Mouse (Mus musculus) hindbrain, embryonic 11.5 days (tissue): Measurements from ENCODE around the gene Faah. TPM values are rescaled to one million over a fixed set of nuclear protein-coding genes. Genes with fewer than 3 reads are reported as not detected.

Experiments used
- ATAC-seq: fragments of 200-750 bp; cut with Nextera tagmentation; 2 replicates; pipeline ENCODE4 v1.8.0; 2017; ENCODE audit warnings: mild to moderate bottlenecking, moderate TSS enrichment, moderate library complexity; ENCODE audit not compliant: low FRiP score
- DNase-seq: peaks from one replicate; pipeline ENCODE4 v3.0.0-alpha.2; 2015; ENCODE audit warnings: low spot score
- H3K27ac ChIP-seq: fragments of 300-500 bp; sonication (generic); 2 replicates; pipeline ENCODE4 v1.5.1; 2014; ENCODE audit warnings: mild to moderate bottlenecking, low read depth, low read length
- H3K27me3 ChIP-seq: fragments of 300-500 bp; sonication (generic); 2 replicates; pipeline ENCODE4 v1.6.1; 2014; ENCODE audit warnings: mild to moderate bottlenecking, low read length, moderate library complexity, mixed read lengths; ENCODE audit not compliant: control insufficient read depth, insufficient read depth
- H3K36me3 ChIP-seq: fragments of 300-500 bp; sonication (generic); 2 replicates; pipeline ENCODE4 v1.6.1; 2014; ENCODE audit warnings: mild to moderate bottlenecking, low read length, moderate library complexity, mixed read lengths; ENCODE audit not compliant: control insufficient read depth, insufficient read depth
- H3K4me1 ChIP-seq: fragments of 300-500 bp; sonication (generic); replicated peaks from 2 replicates; pipeline ENCODE4 v1.6.1; 2014; ENCODE audit warnings: low read length, mixed read lengths; ENCODE audit not compliant: control insufficient read depth, insufficient read depth
- H3K4me2 ChIP-seq: fragments of 300-500 bp; sonication (generic); replicated peaks from 2 replicates; pipeline ENCODE4 v1.6.1; 2014; ENCODE audit warnings: mild to moderate bottlenecking, low read depth, low read length
- H3K4me3 ChIP-seq: fragments of 300-500 bp; sonication (generic); 2 replicates; pipeline ENCODE4 v1.5.1; 2014; ENCODE audit warnings: low read depth, low read length
- H3K9ac ChIP-seq: fragments of 300-500 bp; sonication (generic); 2 replicates; pipeline ENCODE4 v1.6.1; 2014; ENCODE audit warnings: low read depth, low read length
- H3K9me3 ChIP-seq: fragments of 300-500 bp; sonication (generic); 2 replicates; pipeline ENCODE4 v1.6.1; 2016; ENCODE audit warnings: low read length; ENCODE audit not compliant: control insufficient read depth
- WGBS: fragments of 180-500 bp; shearing (Covaris S2); extraction: QIAGEN DNeasy Blood & Tissue Kit; methylation state at CpG from one replicate; pipeline ENCODE4 v1.1.7; 2014; 5-methylcytosine and 5-hydroxymethylcytosine counted together
- polyA plus RNA-seq: library from polyadenylated mRNA; unstranded; fragments of >200 nt; fragmentation: Nextera tagmentation; extraction: Ambion mirVana; gene quantifications from 2 replicates; pipeline ENCODE4 v1.2.1, GENCODE M21; 2014

Faah gene
- 3.9 and 4.1 TPM in 2 replicates for polyA plus RNA-seq

GRCm38 (mm10) chr4:116017902-116018746 is at the start of gene Faah:
TSS of gene Faah (minus strand) at chr4:116017926.
- 8% methylated on average over 18 of the region's 18 CpGs for WGBS
- ATAC-seq = peak; percentile 10
- H3K27me3 ChIP-seq = peaks cover 30% of the 10 kb centered on the region
- H3K9ac ChIP-seq = peak within 1 kb of the TSS; percentile 55
- no peaks in the 10 kb centered on the region for H3K4me1 ChIP-seq
- 0 out of 2 replicates have a peak within 1 kb of the TSS, but pooled peaks have one; percentile 39 for H3K27ac ChIP-seq
- H3K9me3 ChIP-seq = no peaks in the 10 kb centered on the region
- H3K4me2 ChIP-seq = peak within 1 kb of the TSS; percentile 95
- H3K36me3 ChIP-seq = no peaks in the 10 kb centered on the region
- DNase-seq = no peak
- peak within 1 kb of the TSS; percentile 60 for H3K4me3 ChIP-seq

- Histone ChIP-seq H3K4me1 (no peaks in the 10 kb centered on the region), H3K9me3 (no peaks in the 10 kb centered on the region), H3K4me3 (no peak overlapping the region), H3K9ac (no peak overlapping the region), H3K4me2 (no peak overlapping the region), H3K27me3 (no peaks in the 10 kb centered on the region), H3K36me3 (peaks cover 4% of the 10 kb centered on the region; the same call in 1 of the 2 replicates), H3K27ac (no peak overlapping the region)
- WGBS = 56% methylated on average over 1 of the region's 1 CpGs
- ATAC-seq (no peak), DNase-seq (no peak)
Measured at GRCm38 (mm10) chr4:116063855-116064254, 46.1 kb upstream of the Faah start.

- Histone ChIP-seq H3K36me3 (no peaks in the 10 kb centered on the region), H3K9me3 (no peaks in the 10 kb centered on the region), H3K4me1 (no peaks in the 10 kb centered on the region), H3K4me2 (no peak overlapping the region), H3K9ac (no peak overlapping the region), H3K4me3 (no peak overlapping the region), H3K27ac (no peak overlapping the region), H3K27me3 (no peaks in the 10 kb centered on the region)
- ATAC-seq (no peak), DNase-seq (no peak)
- 81% methylated on average over 5 of the region's 5 CpGs for WGBS
Measured at GRCm38 (mm10) chr4:116059012-116059726, 41.4 kb upstream of the Faah start.

- Histone ChIP-seq H3K27ac (no peak overlapping the region), H3K4me1 (no peaks in the 10 kb centered on the region), H3K9me3 (no peaks in the 10 kb centered on the region), H3K9ac (no peak overlapping the region), H3K36me3 (no peaks in the 10 kb centered on the region), H3K27me3 (no peaks in the 10 kb centered on the region), H3K4me3 (no peak overlapping the region), H3K4me2 (no peak overlapping the region)
- 4% methylated on average over 1 of the region's 1 CpGs for WGBS
- DNase-seq (no peak), ATAC-seq (no peak)
Measured at GRCm38 (mm10) chr4:116057559-116057958, 39.8 kb upstream of the Faah start.

- ATAC-seq = peak; percentile 94
- Histone ChIP-seq H3K4me3 (peak within 1 kb of the TSS; percentile 61), H3K27ac (peak within 1 kb of the TSS; percentile 87), H3K27me3 (no peaks in the 10 kb centered on the region), H3K4me1 (0 out of 2 replicates have a peak, but pooled peaks cover 4% of the 10 kb centered on the region), H3K9me3 (no peaks in the 10 kb centered on the region), H3K9ac (peak within 1 kb of the TSS; percentile 58), H3K36me3 (no peaks in the 10 kb centered on the region), H3K4me2 (peak within 1 kb of the TSS; percentile 57)
- peak; percentile 89 for DNase-seq
- under 1% methylated on average over 35 of the region's 35 CpGs for WGBS
Measured at GRCm38 (mm10) chr4:116053399-116053961, 35.8 kb upstream of the Faah start, which contains the start of gene Nsun4. TSS of gene Nsun4 (minus strand) at chr4:116053876.

GRCm38 (mm10) chr4:116052526-116053293 is 35.0 kb upstream of the Faah start:
- Histone ChIP-seq H3K9me3 (no peaks in the 10 kb centered on the region), H3K4me1 (0 out of 2 replicates have a peak, but pooled peaks cover 4% of the 10 kb centered on the region), H3K4me2 (peak overlapping the region; percentile 57), H3K27me3 (no peaks in the 10 kb centered on the region), H3K27ac (peak overlapping the region; percentile 87), H3K4me3 (peak overlapping the region; percentile 61), H3K9ac (peak overlapping the region; percentile 58), H3K36me3 (no peaks in the 10 kb centered on the region)
- peak; percentile 59 for DNase-seq
- 10% methylated on average over 22 of the region's 22 CpGs for WGBS
- peak; percentile 49 for ATAC-seq

GRCm38 (mm10) chr4:116049211-116049610 is 31.5 kb upstream of the Faah start:
- no peaks in the 10 kb centered on the region for H3K36me3 ChIP-seq
- no peak for ATAC-seq
- no peaks in the 10 kb centered on the region for H3K27me3 ChIP-seq
- no peak overlapping the region for H3K27ac ChIP-seq
- no peak for DNase-seq
- no peaks in the 10 kb centered on the region for H3K9me3 ChIP-seq
- H3K9ac ChIP-seq = no peak overlapping the region
- H3K4me1 ChIP-seq = 0 out of 2 replicates have a peak, but pooled peaks cover 4% of the 10 kb centered on the region
- no peak overlapping the region for H3K4me2 ChIP-seq
- H3K4me3 ChIP-seq = no peak overlapping the region
- 89% methylated on average over 3 of the region's 3 CpGs for WGBS
